Comparison of ENCODE assay signal across 11 mouse cellular contexts in genomic region chr15:89435878-89436277, GRCm38 (mm10). TPM values are rescaled to one million over a fixed set of nuclear protein-coding genes. Genes with fewer than 3 reads are reported as not detected.
"Had no signal": no experiment of that assay in that cellular context is flagged by ENCODE, and none has a peak within 500 bp of the region (broad histone marks: within the 10 kb centered on the region; RNA-seq: fewer than 3 reads in every experiment).

No protein-coding gene starts in this region.

- DNase-seq: kidney, adult 8-10 months; kidney, postnatal 10 days; kidney, postnatal 4 days; liver; lung, adult 18-20 months; lung, postnatal 10 days; lung, postnatal 36 days; thymus, adult 18-20 months; thymus, postnatal 36 days had no signal

RNA-seq across cellular contexts. Expression of gene Gm44502, which starts 6.4 kb away (rescaled TPM):
- total RNA-seq: layer of hippocampus, postnatal 25 days had no signal

RNA-seq across cellular contexts. Expression of gene Mapk8ip2, which starts 17.8 kb away (rescaled TPM):
- total RNA-seq: neutrophil, adult 5-6 weeks had no signal
